Mouse (Mus musculus) ES-Bruce4 (cell line): ENCODE results near the gene Fdx1.

Source experiments
- CTCF ChIP-seq: IDR thresholded peaks from one replicate; pipeline ENCODE4 v1.8.1; 2011; ENCODE audit warnings: low read depth, low read length
- POLR2A ChIP-seq: IDR thresholded peaks from one replicate; pipeline ENCODE4 v1.8.1; 2011; ENCODE audit warnings: low read length; ENCODE audit not compliant: insufficient read depth

DNA sequence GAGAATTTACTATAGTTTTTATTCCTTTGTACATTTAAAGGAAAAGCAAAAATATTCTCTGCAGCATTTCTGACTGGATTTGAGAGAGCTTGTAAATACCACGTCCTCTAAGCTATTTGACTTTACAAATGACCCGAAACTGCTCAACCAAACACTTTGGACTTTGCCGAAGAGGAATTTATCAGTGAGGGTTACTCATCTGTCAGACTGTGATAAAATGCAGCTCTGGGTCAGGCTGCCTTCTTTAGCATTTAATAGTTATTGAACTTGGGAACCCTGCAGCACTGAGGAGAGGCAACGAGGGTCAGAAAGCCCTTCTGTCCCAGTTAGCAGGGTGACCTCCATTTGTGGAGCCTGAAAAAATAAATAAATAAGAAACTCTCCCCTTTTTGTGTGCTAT lies 40.1 kb upstream of the Fdx1 start:
- TF ChIP-seq CTCF = no peak
- no peak for TF ChIP-seq POLR2A
